Mouse (Mus musculus) liver, adult 2 months (tissue): ENCODE data around the gene Mccc1. TPM values are rescaled to one million over a fixed set of nuclear protein-coding genes. Genes with fewer than 3 reads are reported as not detected.

Experiments used
- DNase-seq: peaks from one replicate; pipeline ENCODE4 v3.0.0-alpha.2; 2011; ENCODE audit warnings: low read depth, low spot score; ENCODE audit errors: extremely low read depth
- H3K27ac ChIP-seq: fragments of 200-500 bp; replicated peaks from 2 replicates; pipeline ENCODE4 v1.5.1; 2012; ENCODE audit warnings: low read depth, mild to moderate bottlenecking, control low read depth, inconsistent platforms, low read length; ENCODE audit not compliant: insufficient read depth
- H3K27me3 ChIP-seq: fragments of 200-500 bp; 2 replicates; pipeline ENCODE4 v1.6.1; 2012; ENCODE audit warnings: mild to moderate bottlenecking, moderate library complexity, low read length, inconsistent platforms; ENCODE audit not compliant: control insufficient read depth, insufficient read depth
- H3K36me3 ChIP-seq: fragments of 200-500 bp; 2 replicates; pipeline ENCODE4 v1.6.1; 2012; ENCODE audit warnings: low read length, inconsistent platforms; ENCODE audit not compliant: control insufficient read depth, insufficient read depth
- H3K4me1 ChIP-seq: fragments of 200-500 bp; 2 replicates; pipeline ENCODE4 v1.6.1; 2011; ENCODE audit warnings: low read length; ENCODE audit not compliant: control insufficient read depth, insufficient read depth
- H3K4me3 ChIP-seq: fragments of 200-500 bp; 2 replicates; pipeline ENCODE4 v1.5.1; 2011; ENCODE audit warnings: low read depth, mild to moderate bottlenecking, control low read depth, low read length, moderate library complexity; ENCODE audit not compliant: insufficient read depth
- H3K79me2 ChIP-seq: fragments of 200-500 bp; 2 replicates; pipeline ENCODE4 v1.6.1; 2012; ENCODE audit warnings: inconsistent platforms, mild to moderate bottlenecking, low read length, moderate library complexity; ENCODE audit not compliant: control insufficient read depth, insufficient read depth
- H3K9ac ChIP-seq: fragments of 200-500 bp; 2 replicates; pipeline ENCODE4 v1.6.1; 2012; ENCODE audit warnings: low read depth, mild to moderate bottlenecking, control low read depth, inconsistent platforms, low read length
- CTCF ChIP-seq: fragments of 200-500 bp; IDR thresholded peaks from 2 replicates; pipeline ENCODE4 v1.5.1; 2011; ENCODE audit warnings: low read depth, low read length, control low read depth
- POLR2A ChIP-seq: fragments of 200-500 bp; IDR thresholded peaks from 2 replicates; pipeline ENCODE4 v1.6.1; 2011; ENCODE audit warnings: low read length, control low read depth; ENCODE audit not compliant: insufficient read depth; ENCODE audit errors: extremely low read depth
- WGBS: fragments of 180-500 bp; shearing (Covaris S2); methylation state at CpG from one replicate; pipeline ENCODE4 v1.1.7; 2018; 5-methylcytosine and 5-hydroxymethylcytosine counted together
- polyA plus RNA-seq: library from polyadenylated mRNA; depleted of rRNA; stranded (reverse); fragments of >200 nt; gene quantifications from 2 replicates; pipeline ENCODE4 v1.2.3, GENCODE M21; 2012
- total RNA-seq: library from RNA; depleted of rRNA; stranded (reverse); fragments of >200 nt; gene quantifications from 2 replicates; pipeline ENCODE4 v1.2.3, GENCODE M21; 2014

Gene Mccc1
- total and polyA plus RNA-seq, 2 experiments: 25.3 to 49.7 TPM

DNA sequence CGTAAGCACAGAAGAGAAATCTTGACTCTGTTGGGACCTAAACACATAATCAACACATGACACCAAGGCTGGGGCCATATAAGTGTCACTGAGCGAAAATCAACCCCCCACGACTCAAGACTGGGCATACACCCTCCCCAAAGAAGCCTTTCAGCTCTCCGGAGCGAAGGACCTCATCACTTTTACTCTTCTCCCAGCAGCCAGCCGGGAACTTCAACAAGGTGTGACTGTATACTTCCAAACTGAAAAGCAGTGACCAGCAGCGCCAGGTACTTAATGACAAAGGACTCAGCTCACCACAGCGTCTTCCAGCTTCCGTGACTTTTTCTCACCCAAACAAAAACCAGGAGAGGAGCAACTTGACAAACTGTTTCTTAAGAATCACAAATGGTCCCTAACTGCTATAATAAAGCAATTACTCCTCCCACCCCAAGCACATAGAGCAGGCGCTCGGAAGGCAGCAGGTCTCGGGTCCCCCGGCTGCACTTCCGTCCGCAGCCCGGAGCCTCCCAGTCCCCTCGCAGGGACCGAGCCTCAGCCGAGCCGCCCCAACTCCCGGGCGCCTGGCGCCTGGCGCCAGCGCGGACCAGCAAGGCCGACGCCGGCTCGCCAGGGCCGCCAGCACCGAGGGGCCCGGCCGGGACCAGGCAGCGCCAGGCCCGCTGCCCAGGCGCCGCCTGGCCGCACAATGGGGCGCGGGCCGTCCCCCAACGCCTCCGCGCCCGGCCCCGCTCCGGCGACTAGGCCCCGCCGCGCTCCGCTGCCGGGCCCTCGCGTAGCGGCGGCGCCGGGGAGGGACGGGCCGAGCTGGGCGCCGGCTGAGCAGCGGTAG is 68.4 kb downstream of the Mccc1 start:
- H3K4me3 ChIP-seq: peak overlapping the region; percentile 89
- no peaks in the 10 kb centered on the region for H3K36me3 ChIP-seq
- peak overlapping the region; percentile 97 for H3K9ac ChIP-seq
- no peak for TF ChIP-seq POLR2A
- TF ChIP-seq CTCF: no peak
- H3K79me2 ChIP-seq: peaks cover 19% of the 10 kb centered on the region
- DNase-seq: peak; percentile 60
- peaks cover 17% of the 10 kb centered on the region for H3K4me1 ChIP-seq
- H3K27ac ChIP-seq: peak overlapping the region; percentile 97
- no peaks in the 10 kb centered on the region for H3K27me3 ChIP-seq
- WGBS: under 1% methylated on average over 65 of the region's 65 CpGs

DNA sequence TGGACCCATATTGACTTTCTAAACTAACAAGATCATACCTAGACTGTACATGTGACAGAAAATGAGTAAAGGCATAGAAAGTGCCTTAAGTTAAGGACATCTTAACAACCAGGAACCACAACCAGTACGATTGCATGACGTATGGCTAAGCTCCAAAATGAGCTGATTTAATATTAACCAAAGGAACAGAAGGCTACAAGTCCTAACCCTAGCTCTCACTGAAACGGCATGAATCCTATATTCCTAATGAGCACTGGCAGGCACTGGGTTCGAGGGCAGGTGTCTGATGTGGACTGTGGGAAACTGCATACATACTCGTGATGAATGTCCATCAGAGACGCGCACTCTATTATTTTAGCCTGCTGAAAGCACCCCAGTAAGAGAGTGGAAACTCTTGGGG is 69.1 kb downstream of the Mccc1 start:
- WGBS: 6% methylated on average over 7 of the region's 7 CpGs
- H3K27me3 ChIP-seq: no peaks in the 10 kb centered on the region
- peak overlapping the region; percentile 89 for H3K9ac ChIP-seq
- H3K4me1 ChIP-seq: peaks cover 20% of the 10 kb centered on the region
- peak overlapping the region; percentile 89 for H3K4me3 ChIP-seq
- peaks cover 19% of the 10 kb centered on the region for H3K79me2 ChIP-seq
- peak; percentile 94 for DNase-seq
- H3K36me3 ChIP-seq: no peaks in the 10 kb centered on the region
- peak overlapping the region; percentile 97 for H3K27ac ChIP-seq
- no peak for TF ChIP-seq POLR2A
- TF ChIP-seq CTCF: no peak

DNA sequence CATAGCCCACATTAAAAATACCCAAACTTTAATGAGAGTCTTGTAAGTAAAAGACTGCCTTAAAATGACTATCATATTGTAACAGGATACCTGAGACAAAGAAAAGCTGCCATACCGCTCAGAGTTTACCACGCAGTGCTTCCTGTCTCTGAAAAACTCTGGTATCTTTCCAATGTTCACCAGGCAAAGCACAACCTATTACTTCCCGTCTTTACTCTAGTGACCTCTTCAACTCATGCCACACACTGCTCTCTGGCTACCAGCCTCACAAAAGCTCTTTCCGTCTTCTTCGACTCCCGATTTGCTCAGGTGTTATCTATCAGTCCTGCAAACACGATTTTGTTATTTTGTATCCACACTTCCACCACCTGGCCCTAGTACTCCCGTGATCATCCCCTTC is 70.6 kb downstream of the Mccc1 start:
- DNase-seq: peak; percentile 78
- peaks cover 19% of the 10 kb centered on the region for H3K79me2 ChIP-seq
- H3K4me1 ChIP-seq: peaks cover 24% of the 10 kb centered on the region
- TF ChIP-seq CTCF (no peak), POLR2A (no peak)
- H3K27me3 ChIP-seq: no peaks in the 10 kb centered on the region
- no peaks in the 10 kb centered on the region for H3K36me3 ChIP-seq
- no peak overlapping the region for H3K9ac ChIP-seq
- H3K4me3 ChIP-seq: no peak overlapping the region; the same call in 1 of the 2 replicates
- H3K27ac ChIP-seq: peak overlapping the region; percentile 34; the same call in 1 of the 2 replicates
- WGBS: 4% methylated on average over 8 of the region's 8 CpGs

DNA sequence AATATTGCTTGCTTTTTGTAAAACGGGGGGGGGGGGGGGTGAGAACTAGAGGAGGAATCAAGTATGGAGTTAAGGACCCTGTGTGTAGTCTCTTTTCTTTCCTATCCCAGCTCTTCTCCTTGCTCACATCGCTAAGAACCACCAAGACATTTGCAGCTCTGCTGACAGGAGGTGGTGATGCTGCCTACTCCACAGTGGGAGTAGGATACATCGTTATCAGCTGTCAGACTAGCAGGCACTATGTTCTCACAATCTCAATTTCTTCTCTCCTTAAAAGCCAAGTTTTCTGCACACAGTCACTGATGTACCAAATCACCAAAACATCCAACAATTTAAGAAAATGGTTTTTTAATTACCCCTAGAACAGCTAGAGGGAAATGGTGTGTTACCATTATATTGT is 71.1 kb downstream of the Mccc1 start:
- H3K27ac ChIP-seq: no peak overlapping the region
- no peaks in the 10 kb centered on the region for H3K36me3 ChIP-seq
- H3K79me2 ChIP-seq: peaks cover 16% of the 10 kb centered on the region
- no peaks in the 10 kb centered on the region for H3K27me3 ChIP-seq
- peaks cover 24% of the 10 kb centered on the region for H3K4me1 ChIP-seq
- WGBS: 41% methylated on average over 3 of the region's 3 CpGs
- H3K4me3 ChIP-seq: no peak overlapping the region
- TF ChIP-seq CTCF (no peak), POLR2A (no peak)
- no peak overlapping the region for H3K9ac ChIP-seq
- DNase-seq: no peak

DNA sequence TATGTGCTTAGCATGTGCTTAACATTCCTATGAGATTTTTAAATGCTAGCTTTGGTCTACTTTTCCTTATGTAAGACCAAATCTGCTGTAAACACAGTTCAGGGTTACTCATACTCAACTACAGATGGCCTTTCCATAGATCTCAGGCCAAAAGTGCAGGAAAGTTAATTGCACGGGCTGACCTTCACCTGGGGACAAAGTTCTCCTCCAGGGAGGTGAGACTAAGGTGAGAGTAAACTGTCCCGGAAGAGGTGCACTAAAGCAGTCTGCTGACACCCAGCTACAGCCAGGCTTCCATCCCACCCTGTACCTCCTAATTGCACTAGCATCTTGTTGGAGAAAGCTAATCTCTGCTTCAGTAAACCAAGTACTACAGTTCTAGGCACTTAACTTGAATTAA is 74.6 kb downstream of the Mccc1 start:
- H3K27me3 ChIP-seq: no peaks in the 10 kb centered on the region
- WGBS: 25% methylated on average over 2 of the region's 2 CpGs
- no peaks in the 10 kb centered on the region for H3K36me3 ChIP-seq
- H3K27ac ChIP-seq: peak overlapping the region; percentile 64
- peaks cover 27% of the 10 kb centered on the region for H3K4me1 ChIP-seq
- no peak for TF ChIP-seq POLR2A
- TF ChIP-seq CTCF: no peak
- peak; percentile 92 for DNase-seq
- peaks cover 20% of the 10 kb centered on the region for H3K79me2 ChIP-seq
- no peak overlapping the region for H3K4me3 ChIP-seq
- H3K9ac ChIP-seq: no peak overlapping the region

DNA sequence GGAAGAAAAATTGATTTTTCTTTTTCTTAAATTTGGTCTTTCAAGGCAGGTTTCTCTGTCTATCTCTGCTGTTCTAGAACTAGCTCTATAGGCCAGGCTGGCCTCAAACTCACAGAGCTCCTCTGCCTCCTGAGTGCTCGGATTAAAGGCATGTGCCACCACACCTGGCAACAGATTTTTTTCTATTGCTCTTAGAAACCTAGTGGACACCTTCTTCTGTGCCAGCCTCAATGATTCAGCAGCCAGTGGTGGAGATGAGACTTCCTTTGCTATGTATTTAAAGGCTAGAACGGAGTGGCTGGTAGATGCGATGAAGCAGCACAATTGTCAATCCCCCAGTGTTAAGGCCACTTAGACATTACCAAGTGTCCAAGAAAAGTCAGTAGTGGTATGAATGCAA is 76.5 kb downstream of the Mccc1 start:
- Histone ChIP-seq H3K36me3 (peaks cover 3% of the 10 kb centered on the region; the same call in 1 of the 2 replicates), H3K4me3 (no peak overlapping the region), H3K27ac (no peak overlapping the region), H3K9ac (no peak overlapping the region), H3K79me2 (peaks cover 20% of the 10 kb centered on the region), H3K27me3 (no peaks in the 10 kb centered on the region), H3K4me1 (peaks cover 21% of the 10 kb centered on the region)
- DNase-seq: peak; percentile 46
- WGBS: 53% methylated on average over 3 of the region's 3 CpGs
- TF ChIP-seq CTCF (no peak), POLR2A (no peak)
